Mouse (Mus musculus) layer of hippocampus, adult 11-12 months (tissue): ENCODE data around the gene Phf19.

Source experiments
- DNase-seq: peaks from one replicate; pipeline ENCODE4 v3.0.0; 2022; ENCODE audit warnings: low spot score

The Phf19 gene

DNA sequence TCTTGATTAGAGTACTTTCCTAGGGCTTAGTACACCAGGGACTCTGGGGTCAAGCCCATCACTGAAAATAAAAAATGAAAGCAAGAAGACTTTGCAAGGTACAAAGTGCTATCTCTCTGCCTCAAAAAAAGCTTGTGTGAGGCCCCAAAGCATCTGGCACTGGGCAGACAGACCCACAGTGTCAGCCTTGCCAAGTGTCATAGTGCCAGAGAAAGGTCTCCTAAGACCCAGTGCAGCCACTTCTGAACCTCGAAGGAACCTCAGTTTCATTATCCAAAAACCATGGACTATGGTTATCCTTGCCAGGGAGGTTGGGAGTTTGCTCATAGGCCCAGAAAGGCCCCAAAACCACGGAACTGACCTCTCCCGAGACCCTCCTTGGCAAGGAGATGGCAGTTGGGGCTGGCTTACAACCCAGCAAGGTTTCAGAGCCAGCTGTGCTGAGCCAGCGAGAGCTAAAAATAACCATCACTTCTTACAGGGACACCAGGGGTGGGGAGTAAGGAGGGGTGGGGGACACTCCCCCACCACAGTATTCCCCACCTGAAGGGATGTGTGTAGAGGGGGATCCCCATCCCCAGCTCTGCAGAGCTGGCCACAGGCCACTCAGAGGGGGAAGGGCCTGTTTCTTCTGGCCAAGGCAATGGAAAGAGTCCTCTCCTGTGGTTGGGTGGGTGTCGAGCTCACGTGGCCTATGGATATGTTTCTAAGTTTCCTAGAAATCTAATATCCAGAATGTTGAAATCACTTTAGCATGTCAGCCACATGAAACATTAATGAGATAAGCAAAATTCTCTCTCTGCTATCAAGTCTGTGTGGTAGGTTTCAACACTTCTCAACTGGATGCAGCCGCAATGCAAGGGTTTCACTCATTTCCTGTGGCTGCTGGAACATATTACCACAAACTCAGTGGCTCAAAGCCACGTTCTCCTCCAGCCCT, 24.7 kb upstream of the Phf19 start:
- DNase-seq: no peak

DNA sequence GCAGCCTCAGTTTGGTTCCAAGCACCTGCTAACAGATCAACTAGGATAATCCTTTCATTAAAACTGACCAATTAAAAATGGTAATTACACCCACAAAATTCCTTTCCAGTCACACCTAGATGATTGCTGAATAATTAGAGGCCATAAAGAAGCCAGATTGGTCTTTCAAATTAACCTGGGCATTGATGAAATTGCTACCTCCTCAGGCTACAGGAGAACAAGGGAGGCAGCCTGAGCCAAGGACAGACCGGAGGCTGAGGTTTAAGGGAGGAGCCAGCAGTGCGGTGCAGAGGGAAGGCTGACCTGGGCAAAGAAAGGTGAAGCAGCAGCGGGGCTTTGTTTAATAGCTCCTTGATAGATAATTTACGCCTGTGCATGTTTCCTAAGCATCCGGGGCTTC, 23.6 kb upstream of the Phf19 start:
- DNase-seq: no peak

DNA sequence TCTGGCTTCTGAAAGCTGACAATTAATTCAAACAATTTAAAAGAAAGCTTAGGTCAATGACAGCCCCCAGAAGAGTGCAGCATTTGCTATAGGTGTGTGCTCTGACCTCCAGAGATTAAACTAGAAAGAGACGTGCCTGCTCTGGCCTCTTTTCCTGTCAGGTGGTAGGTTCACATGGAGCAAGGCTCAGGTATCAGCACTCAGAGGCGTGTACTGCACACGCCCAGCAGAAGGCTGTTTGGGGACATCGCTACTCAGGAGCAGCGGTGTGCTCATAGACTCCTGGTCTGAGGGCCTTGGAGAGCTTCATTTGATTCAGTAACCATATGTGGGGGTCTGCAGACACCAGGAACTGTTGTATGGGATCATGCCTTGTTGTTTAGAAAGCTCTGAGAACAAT, 13.5 kb upstream of the Phf19 start:
- DNase-seq: no peak

DNA sequence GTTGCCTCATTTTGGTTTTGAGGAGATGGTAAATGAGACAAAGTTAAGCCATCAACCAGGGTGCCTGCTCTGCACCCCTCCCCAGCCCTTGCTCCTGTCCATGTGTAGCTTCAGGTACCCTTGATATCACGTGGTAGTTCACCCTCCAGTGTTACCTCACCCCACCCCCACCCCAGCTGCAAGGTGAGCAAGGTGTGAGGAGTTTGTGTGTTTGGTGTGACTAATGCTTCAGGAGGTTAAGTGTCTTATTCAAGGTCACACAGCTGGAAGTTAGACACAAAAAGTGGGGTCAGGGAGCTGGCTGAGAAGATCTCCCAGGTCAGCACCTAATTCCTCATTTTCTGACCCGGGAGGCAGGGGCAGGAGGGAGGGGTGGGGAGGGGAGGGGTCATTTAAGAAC, 8.9 kb upstream of the Phf19 start:
- DNase-seq: no peak

DNA sequence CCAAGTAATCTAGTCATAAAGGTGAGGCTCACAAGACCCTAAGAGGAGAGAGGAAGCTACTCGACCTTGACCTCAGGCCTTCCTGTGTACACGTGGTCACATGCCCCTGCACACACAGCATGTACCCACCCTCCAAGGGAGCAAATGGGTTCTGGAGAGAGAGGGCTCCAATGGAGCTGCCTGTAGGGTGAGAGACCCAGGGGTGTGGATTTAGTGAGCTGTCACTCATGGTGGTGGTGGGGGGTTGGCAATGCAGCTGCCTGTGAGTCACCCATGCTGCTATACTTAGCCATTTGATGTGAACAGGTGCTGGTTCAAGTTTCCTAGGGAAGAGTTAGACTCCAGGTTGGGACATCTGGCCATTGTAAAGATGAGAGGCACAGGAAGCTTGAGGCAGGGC, 6.3 kb upstream of the Phf19 start:
- DNase-seq: no peak

DNA sequence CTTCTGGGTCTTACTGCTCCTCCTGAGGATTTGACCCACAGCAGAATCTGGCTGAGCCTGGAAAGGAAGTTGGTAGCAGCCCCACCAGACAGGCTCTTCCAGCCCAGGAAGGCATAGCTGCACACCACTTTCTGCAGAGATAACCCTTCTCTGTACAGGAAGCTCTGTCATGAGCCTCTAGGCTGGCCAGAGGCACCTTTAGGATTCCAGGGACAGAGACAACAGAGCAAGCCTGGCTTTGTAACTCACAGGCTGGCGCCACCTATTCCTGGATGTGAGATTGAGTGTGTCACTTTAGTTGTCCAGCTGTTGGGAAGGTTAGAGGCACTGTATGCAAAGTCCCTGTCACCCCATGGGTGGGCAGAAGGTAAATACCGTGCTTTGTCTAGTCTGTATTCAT, 1.3 kb upstream of the Phf19 start:
- no peak for DNase-seq

DNA sequence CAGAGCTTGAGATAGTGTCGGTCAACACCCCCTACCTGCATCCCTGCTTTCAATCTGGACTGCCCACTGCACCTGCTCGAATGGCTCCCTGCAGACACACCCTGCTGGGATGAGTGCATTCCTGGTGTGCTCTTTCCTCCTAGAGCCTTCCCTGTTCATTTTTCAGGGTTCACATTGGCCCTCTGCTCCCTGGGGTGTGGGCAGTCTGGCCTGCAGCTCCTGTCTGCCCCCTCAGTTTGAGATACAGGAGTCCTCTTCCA, 927 bp upstream of the Phf19 start:
- no peak for DNase-seq

DNA sequence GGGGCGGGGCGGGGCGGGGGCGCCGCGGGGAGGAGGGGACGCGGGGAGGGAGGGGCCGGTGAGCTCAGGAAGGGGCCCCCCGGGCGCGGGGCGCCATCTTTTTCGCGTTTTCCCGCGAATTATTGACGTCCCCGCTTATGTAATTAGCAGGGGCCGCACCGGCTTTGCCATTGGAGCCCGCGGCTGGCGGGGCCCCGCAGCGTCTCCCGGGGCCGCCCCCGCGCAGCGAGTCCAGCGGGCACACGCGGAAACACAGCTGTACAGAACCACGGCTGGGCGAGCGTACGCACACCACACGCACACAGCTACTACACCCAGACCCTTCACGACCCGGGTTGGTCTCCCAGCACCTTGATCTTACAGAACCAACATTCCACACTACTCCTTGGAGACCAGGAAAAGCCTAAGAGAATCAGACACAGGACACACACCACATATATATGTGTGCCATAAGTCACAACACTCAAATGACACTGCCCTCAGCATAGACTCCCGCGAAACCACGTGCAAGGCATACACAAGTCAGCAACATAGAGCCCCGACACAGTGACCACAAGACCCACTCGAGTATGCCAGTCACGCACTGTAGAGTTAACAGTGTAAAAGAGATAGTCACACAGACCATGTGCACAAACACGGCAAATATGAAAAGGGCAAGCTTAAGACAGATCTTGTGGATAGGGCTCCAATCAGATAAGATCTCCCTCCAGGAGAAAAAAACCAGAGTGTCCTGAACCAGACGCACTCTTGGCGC, 420 bp upstream of the Phf19 start:
- peak; percentile 45 for DNase-seq

DNA sequence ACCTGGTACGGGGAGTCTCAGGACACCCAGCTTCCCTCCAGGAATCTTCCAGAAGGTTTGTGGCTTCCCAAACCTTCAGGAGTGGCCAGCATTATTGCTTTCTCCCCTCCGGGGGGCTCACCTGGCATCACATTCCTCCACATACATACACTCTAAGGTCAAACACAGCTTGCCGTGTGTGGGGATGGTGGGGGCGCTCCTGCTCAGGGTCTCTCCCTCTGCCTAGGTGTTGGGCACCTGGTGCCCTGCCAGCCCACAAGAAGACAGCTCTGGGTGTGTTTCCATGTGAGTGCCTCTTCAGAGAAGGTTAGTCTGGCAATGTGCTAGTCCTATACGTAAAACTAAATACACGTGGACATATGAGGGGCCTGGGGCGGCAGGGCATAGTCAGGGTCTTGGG, 1.2 kb downstream of the Phf19 start:
- DNase-seq: no peak

DNA sequence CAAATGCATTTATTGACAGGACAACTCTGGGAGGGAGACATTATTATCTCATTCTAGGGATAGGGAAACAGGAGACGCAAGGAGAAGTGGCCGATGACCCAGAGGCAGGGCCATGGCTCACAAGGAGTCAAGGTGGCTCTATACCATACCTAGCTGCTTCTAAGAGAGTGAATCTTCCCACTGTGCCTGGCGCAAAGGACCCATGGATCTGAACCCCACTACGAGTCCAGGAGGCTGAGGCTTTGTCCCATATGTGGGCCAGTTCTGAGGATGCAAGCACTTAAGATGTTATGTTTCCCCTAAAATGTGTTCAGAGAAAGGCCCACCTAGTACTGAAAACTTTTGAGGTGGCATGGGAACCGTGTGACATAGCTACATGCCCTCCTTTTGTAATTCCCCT, 2.0 kb downstream of the Phf19 start:
- no peak for DNase-seq

DNA sequence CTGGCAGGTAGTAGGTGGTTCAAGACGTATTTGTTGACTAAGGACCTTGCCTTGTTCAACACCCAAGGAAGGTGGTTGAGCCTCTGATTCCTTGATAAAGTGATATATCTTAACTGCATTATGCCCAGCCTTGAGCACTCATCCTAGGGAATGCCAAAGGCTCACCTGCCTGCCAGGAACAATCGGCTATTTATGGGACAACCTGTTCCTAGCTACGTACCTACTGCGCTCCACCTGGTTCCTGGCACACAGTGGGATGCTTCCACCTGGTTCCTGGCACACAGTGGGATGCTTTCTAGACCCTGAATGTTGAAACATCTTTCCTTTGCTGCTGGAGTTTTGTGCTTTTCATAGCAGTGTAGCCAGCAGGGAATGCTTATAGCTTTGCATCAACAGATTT, 4.1 kb downstream of the Phf19 start:
- DNase-seq: no peak

DNA sequence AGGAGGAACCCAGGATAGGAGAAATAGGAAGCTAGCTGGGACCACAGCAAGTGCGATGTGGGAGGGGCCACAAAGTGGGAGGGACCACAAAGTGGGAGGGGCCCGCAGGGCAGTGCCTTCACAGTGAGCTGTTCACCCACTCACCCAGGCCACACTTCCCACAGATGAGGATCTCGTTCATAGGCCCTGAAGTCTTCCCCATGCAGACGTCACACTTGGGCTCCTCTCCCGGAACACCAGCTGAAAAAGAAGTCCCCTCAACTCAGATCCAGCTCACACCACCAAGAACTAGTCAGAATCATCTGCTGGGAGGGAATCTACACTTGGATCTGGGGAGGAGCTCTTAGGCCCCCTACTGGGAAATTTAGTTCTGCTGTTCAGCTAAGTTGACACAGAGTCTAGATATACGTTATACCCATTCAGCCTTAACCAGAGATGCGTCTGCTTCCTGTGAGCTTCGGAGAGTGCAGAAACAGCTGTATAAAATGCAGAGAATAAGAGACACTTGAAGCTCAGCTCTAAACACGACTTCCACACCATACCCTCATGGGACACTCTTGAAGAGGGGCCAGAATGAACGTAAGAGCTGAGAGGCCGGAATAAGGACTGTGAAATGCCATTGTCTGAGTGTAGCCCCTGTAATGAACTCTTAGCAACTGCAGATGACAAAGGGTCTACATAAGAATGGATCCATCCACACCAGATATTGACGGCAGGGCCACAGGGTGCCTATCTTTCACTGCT, 6.8 kb downstream of the Phf19 start:
- DNase-seq: peak; percentile 32

DNA sequence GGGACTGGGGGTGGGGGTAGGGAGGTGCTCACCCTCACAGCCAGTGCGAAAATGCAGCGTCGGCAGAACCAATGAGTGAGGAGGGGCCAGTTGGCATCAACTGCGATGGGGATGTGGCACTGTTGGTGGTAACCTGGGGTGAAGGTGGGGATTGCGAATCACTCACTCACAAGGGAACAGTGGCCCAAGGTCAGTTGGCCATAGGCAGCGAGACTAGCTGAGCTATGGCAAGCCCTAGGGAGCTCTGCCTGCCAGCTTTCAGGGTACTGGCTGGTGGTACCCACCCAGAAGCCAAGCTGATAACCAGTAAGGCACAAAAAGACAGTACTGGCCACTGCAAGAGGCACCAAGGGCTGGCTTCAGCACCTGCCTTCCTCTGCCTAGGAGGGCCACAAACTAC, 7.4 kb downstream of the Phf19 start:
- no peak for DNase-seq

DNA sequence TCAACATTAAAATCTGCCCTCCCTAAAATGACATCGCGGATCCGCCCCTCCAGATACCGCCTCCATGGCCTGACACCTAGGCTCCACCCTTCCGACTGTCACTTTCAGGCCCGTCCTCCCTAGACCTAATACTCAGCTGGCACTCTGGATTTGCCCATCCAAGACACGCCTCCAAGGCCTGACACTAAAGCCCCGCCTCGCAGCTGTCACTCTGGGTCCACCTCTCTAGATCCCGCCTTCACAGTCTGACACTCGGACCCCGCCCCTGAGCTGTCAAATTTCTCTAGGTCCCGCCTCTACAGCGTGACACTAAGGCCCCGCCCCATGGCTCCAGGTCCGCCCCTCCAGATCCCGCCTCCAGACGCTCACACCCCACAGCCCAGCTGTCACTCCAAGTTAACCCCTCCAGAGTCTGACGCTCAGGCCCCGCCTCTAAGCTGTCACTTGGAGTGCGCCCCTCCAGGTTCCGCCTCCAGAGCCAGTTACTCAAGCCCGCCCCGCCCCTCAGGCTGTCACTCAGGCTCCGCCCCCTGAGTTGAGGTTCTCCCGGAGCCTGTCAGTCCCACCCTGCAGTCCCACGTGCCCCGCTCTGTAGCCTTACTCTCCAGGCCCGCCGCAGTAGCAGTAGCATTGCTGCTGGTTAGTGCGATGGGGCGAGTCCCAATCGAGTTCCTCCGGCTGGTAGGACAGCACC, 8.8 kb downstream of the Phf19 start:
- peak; percentile 99 for DNase-seq

DNA sequence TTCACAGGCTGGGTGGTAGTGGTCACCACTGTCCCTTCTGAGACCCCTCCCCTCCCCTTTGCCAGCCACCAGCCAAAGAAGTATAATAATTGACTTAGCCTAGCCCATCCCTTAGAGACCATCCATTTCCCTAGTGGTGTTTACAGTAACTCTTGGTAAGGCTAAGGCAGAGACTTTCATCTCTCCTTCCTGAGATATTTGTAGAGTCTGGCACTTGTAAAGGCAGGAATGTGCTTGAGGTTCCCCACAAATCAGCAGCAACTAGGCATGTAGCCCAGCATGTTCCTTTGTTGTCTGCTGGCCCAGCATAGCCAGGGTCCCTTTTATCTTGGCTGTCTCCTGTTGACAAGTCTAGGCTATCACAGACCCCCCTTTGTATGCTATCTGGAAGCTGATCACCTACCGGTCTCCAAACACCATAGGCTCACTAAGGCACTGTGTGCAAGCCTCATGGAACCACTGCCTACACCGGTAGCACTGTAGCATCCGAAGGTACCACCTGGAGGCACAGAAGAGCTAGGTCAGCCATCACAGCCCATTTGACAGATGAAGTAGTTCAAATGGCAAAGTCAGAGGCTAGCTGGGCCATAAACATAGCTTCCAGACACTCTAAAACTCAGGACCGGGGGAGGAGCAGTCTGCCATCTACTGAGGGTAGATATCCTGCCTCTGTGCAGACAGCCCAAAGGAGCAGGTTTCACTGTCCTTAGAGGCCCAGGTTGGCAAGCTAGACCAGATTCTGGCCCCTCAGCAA, 10.0 kb downstream of the Phf19 start:
- no peak for DNase-seq

DNA sequence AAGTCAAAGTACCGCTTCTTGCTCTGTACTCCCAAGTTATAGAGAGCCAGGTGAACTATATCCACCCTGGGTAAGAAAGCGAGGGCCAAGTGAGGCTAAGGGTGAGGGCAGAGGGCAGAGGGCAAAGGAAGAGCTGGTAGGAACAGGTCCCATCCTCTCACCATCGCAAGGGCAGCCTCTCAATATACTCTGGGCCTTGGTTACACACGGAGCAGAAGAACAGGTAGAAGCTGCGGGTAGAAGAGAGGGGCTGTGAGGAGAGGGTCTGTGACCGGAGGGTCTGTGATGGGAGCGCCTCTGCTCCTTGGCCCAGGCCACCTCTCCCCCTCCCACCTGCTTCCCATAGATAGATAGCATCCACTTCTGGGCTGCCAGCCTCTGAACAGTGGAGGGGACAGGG, 10.6 kb downstream of the Phf19 start:
- no peak for DNase-seq

DNA sequence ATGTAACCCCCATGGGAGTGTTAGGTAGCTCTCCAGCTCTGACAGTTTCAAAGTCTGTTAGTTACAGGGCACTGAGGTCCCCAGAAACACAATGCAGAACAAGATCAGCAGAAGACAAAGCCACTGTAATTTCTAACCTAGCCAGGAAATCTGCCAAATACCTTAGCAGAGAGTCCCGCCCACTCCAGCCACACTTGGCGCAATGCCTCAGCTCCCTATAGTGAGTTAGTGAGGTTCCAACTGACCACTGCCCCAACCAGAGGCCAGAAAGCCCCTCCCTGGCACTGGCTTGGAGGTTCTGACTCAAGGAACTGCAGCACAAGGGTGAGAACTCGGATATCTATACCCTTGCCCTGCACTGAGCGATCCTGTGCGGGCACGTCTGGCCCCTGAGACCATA, 11.1 kb downstream of the Phf19 start:
- DNase-seq: no peak

DNA sequence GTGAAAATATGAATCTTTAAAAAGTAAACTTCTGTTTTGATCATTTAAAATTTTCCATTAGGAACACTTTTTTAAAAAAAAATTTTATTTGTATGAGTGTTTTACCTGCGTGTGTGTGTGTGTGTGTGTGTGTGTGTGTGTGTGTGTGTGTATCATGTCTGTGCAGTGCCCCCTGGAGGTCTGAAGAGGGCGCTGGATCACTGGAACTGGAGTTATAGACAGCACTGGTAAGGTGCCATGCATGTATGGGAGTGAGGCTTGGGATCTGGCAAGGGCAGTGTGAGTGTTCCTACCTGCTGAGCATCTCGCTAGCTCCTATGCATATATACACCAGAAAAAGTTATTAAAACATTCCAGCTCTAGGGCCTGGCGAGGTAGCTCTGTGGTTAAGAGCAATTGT, 12.1 kb downstream of the Phf19 start:
- no peak for DNase-seq

DNA sequence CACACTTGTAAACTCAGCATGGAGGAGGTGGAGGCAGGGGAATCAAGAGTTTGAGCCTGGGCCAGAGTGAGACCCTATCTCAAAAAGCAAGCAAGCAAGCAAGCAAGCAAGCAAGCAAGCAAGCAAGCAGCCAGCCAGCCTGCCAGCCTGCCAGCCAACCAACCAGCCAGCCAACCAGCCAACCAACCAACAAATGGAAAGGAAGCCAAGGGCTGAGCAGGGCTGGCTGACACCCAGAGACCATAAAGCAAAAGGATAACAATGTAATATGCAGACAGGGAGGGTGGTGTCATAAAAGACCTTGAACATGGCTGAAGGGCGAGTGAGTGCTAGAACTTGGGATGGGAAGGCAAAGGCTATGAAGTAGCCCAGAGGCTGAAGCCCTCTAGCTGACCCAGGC, 13.4 kb downstream of the Phf19 start:
- DNase-seq: no peak

DNA sequence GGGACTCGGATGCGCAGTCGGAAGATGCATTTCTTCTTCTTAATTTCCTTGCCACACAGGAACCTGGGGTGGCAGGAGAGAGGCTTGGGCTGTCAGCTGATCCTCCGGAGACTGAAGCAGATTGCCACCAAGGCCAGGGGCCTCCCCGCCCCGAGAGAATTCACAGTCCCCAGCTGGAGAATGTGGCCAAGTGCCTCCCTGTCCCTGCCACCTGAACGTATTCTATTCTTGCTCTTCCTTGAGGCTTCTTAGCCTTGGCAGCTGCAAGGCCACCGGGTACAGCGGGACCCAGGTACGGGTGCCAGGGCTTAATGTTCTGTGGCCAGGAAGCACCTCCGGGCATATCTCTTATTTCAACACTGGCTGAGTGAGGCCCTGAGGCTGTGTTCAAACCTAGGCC, 14.1 kb downstream of the Phf19 start:
- DNase-seq: no peak

DNA sequence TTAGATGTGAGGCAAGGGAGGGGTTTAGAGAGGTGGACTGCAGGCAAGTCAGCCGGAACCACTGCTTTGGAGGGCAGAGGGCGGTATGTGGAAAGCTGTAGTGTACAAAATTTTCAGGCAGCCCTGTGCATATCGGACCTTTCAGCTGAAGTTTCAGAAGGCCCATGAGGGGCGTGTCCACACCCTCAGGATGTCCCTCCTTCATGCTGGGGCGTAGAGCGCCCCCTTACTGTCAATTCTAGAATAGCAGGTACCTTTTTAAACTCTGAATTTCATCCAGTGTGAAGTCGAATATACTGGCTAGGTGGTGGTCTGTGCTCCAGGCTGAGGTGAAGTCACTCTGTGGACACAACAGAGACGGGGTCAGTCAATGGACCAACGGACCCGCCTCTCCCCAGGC, 16.0 kb downstream of the Phf19 start:
- DNase-seq: no peak
